In genomic region chr4:145448586-145448985, GRCm38 (mm10) we compare ENCODE assay signal across 19 mouse cellular contexts.
"Had no signal": no experiment of that assay in that cellular context is flagged by ENCODE, and none has a peak within 500 bp of the region (broad histone marks: within the 10 kb centered on the region; RNA-seq: fewer than 3 reads in every experiment).

No protein-coding gene starts in this region.

- H3K4me3 ChIP-seq: liver, embryonic 13.5 days; neural tube, embryonic 12.5 days; stomach, embryonic 15.5 days had no signal

- H3K27me3 ChIP-seq: liver, embryonic 13.5 days; neural tube, embryonic 12.5 days; stomach, embryonic 15.5 days had no signal

- H3K27ac ChIP-seq: liver, embryonic 13.5 days; neural tube, embryonic 12.5 days; stomach, embryonic 15.5 days had no signal

- H3K4me2 ChIP-seq: liver, embryonic 13.5 days; midbrain, embryonic 11.5 days; neural tube, embryonic 12.5 days; stomach, embryonic 15.5 days had no signal

- H3K9ac ChIP-seq: liver, embryonic 13.5 days; neural tube, embryonic 12.5 days; stomach, embryonic 15.5 days had no signal

- H3K36me3 ChIP-seq: liver, embryonic 13.5 days; neural tube, embryonic 12.5 days; stomach, embryonic 15.5 days had no signal

- H3K4me1 ChIP-seq: liver, embryonic 13.5 days; neural tube, embryonic 12.5 days; stomach, embryonic 15.5 days had no signal

- DNase-seq: kidney, adult 11 months; kidney, adult 9 months; kidney, postnatal 14 days; kidney, postnatal 4 days; left cerebral cortex, postnatal 4 days; liver, embryonic 13.5 days; lung, adult 2 months; lung, postnatal 14 days; lung, postnatal 4 days; midbrain, embryonic 14.5 days; retina, postnatal 1 day; right cerebral cortex, postnatal 25 days; spleen, adult 18-20 months; thymus, adult 2 months; thymus, postnatal 14 days; thymus, postnatal 4 days had no signal
